ENCODE assay signal across 16 mouse cellular contexts in the genomic region with DNA sequence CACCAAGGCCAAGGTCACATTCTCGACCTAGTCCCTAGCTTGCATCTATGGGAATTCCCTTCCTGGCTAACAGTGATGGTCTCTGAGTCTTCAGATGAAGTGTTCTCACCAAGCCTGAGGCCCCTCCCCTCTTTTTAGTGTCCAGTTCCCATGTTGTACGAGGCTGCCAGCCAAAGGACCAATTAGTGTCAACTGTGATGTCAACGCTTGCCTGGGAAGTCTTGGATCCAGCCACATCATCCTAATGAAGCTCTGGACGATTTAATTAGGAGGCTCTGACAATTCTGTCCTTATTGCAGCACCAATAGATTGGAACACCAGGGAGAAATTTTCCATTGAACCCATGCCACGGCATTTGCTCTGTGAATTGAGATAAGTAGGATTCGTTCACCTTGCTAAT.
A peak's percentile ranks its signal among the peaks of the same experiment; 100 is the strongest.
DNase-seq lines count a peak whose midpoint lies in the region; ATAC-seq lines count a peak whose summit lies in the region.
"Had no signal": no experiment of that assay in that cellular context is flagged by ENCODE, and none has a peak within 500 bp of the region (broad histone marks: within the 10 kb centered on the region; RNA-seq: fewer than 3 reads in every experiment).

No protein-coding gene starts in this region.

- no peaks in the 10 kb centered on the region for H3K36me3 ChIP-seq in forebrain, embryonic 16.5 days (ENCODE audit: control insufficient read depth, insufficient read depth)
- no peaks in the 10 kb centered on the region for H3K36me3 ChIP-seq in liver, embryonic 11.5 days (ENCODE audit: control insufficient read depth, insufficient read depth, low read length)
- H3K36me3 ChIP-seq: heart, embryonic 15.5 days; liver, embryonic 13.5 days; neural tube, embryonic 13.5 days had no signal

- no peak overlapping the region for H3K4me3 ChIP-seq in forebrain, embryonic 16.5 days (replicated peaks; ENCODE audit: low read length)
- H3K4me3 ChIP-seq in liver, embryonic 11.5 days (ENCODE audit: low read depth, low read length) = no peak overlapping the region
- H3K4me3 ChIP-seq: heart, embryonic 15.5 days; liver, embryonic 13.5 days; neural tube, embryonic 13.5 days had no signal

- H3K4me2 ChIP-seq in forebrain, embryonic 16.5 days (ENCODE audit: low read length) = no peak overlapping the region
- no peak overlapping the region for H3K4me2 ChIP-seq in liver, embryonic 11.5 days
- H3K4me2 ChIP-seq: heart, embryonic 15.5 days; liver, embryonic 13.5 days; neural tube, embryonic 13.5 days had no signal

- H3K4me1 ChIP-seq in forebrain, embryonic 16.5 days (replicated peaks; ENCODE audit: control insufficient read depth, insufficient read depth, low read length) = peaks cover 8% of the 10 kb centered on the region; the same call in 1 of the 2 replicates
- H3K4me1 ChIP-seq in liver, embryonic 11.5 days (replicated peaks; ENCODE audit: control insufficient read depth, insufficient read depth, low read length) = no peaks in the 10 kb centered on the region
- H3K4me1 ChIP-seq: heart, embryonic 15.5 days; liver, embryonic 13.5 days; neural tube, embryonic 13.5 days had no signal

- no peaks in the 10 kb centered on the region for H3K27me3 ChIP-seq in forebrain, embryonic 16.5 days (replicated peaks; ENCODE audit: control insufficient read depth, insufficient read depth, low read length)
- no peaks in the 10 kb centered on the region for H3K27me3 ChIP-seq in liver, embryonic 11.5 days (replicated peaks; ENCODE audit: control insufficient read depth, insufficient read depth, low read length)
- H3K27me3 ChIP-seq: heart, embryonic 15.5 days; liver, embryonic 13.5 days; neural tube, embryonic 13.5 days had no signal

- 12% methylated on average over 6 of the region's 6 CpGs for WGBS in forebrain, embryonic 16.5 days
- WGBS in liver, embryonic 11.5 days = 72% methylated on average over 6 of the region's 6 CpGs

- no peak overlapping the region for H3K9ac ChIP-seq in forebrain, embryonic 16.5 days (replicated peaks; ENCODE audit: low read depth, low read length)
- no peak overlapping the region for H3K9ac ChIP-seq in liver, embryonic 11.5 days (ENCODE audit: low read depth, low read length)
- H3K9ac ChIP-seq: heart, embryonic 15.5 days; liver, embryonic 13.5 days; neural tube, embryonic 13.5 days had no signal

- DNase-seq in embryo, embryonic 11 days = peak; percentile 3
- DNase-seq in embryo, embryonic 10 days (ENCODE audit: low spot score) = no peak
- peak; percentile 59 for DNase-seq in lung, postnatal 10 days
- DNase-seq in lung, adult 18-20 months = no peak
- DNase-seq in brain, adult 2 months (ENCODE audit: low read depth, low spot score) = peak; percentile 20
- no peak for DNase-seq in urinary bladder, adult 18-20 months (ENCODE audit: low spot score in 2 of 2)
- no peak for DNase-seq in liver, embryonic 11.5 days (ENCODE audit: low spot score)
- DNase-seq: cerebellum, adult 18-20 months; heart, adult 11 months; liver, embryonic 13.5 days; right cerebral cortex, postnatal 14 days had no signal

- ATAC-seq in forebrain, embryonic 16.5 days = peak; percentile 90
- no peak for ATAC-seq in liver, embryonic 11.5 days (replicated peaks; ENCODE audit: low FRiP score)
- ATAC-seq: intestine, postnatal 0 days had no signal

- H3K27ac ChIP-seq in forebrain, embryonic 16.5 days (ENCODE audit: low read length) = no peak overlapping the region
- no peak overlapping the region for H3K27ac ChIP-seq in liver, embryonic 11.5 days (ENCODE audit: low read depth, low read length)
- H3K27ac ChIP-seq: heart, embryonic 15.5 days; kidney, postnatal 0 days; liver, embryonic 13.5 days; neural tube, embryonic 13.5 days had no signal

- H3K9me3 ChIP-seq in forebrain, embryonic 16.5 days (ENCODE audit: control insufficient read depth, low read length) = no peaks in the 10 kb centered on the region
- no peaks in the 10 kb centered on the region for H3K9me3 ChIP-seq in liver, embryonic 11.5 days (ENCODE audit: control insufficient read depth, low read length)
- H3K9me3 ChIP-seq: heart, embryonic 15.5 days; liver, embryonic 13.5 days; neural tube, embryonic 13.5 days had no signal

Comparison
In these comparisons a context has a peak if more than half of its experiments do, and no peak if none do; other contexts are left out.
1. DNase-seq: peak in embryo, embryonic 11 days (single experiment), lung, postnatal 10 days (single experiment) and brain, adult 2 months (single experiment); none in embryo, embryonic 10 days (single experiment), lung, adult 18-20 months (0 of 2), urinary bladder, adult 18-20 months (0 of 2) and liver, embryonic 11.5 days (single experiment).